Mouse (Mus musculus): ENCODE measurements around the gene Tmem45a. TPM values are rescaled to one million over a fixed set of nuclear protein-coding genes. Genes with fewer than 3 reads are reported as not detected.

The Tmem45a gene
- polyA plus RNA-seq, 1 experiment from 2014 or later, result 22.5 TPM

GRCm38 (mm10) chr16:56800946-56801345, 85.0 kb downstream of the Tmem45a start:
- Histone ChIP-seq H3K4me1 (ENCODE audit: control insufficient read depth, insufficient read depth, low read length) (no peaks in the 10 kb centered on the region), H3K4me2 (replicated peaks; ENCODE audit: low read depth, low read length) (no peak overlapping the region), H3K27me3 (ENCODE audit: control insufficient read depth, insufficient read depth, low read length) (no peaks in the 10 kb centered on the region), H3K27ac (ENCODE audit: low read depth, low read length) (no peak overlapping the region), H3K9ac (ENCODE audit: low read depth, low read length) (no peak overlapping the region), H3K9me3 (ENCODE audit: control insufficient read depth, low read length) (no peaks in the 10 kb centered on the region), H3K36me3 (ENCODE audit: control insufficient read depth, insufficient read depth, low read length) (no peaks in the 10 kb centered on the region), H3K4me3 (ENCODE audit: low read length) (no peak overlapping the region)
- no peak for ATAC-seq (ENCODE audit: low FRiP score, low TSS enrichment)
- 82% methylated on average over 7 of the region's 7 CpGs for WGBS

- Histone ChIP-seq H3K4me1 (ENCODE audit: control insufficient read depth, insufficient read depth, low read length) (no peaks in the 10 kb centered on the region), H3K27me3 (ENCODE audit: control insufficient read depth, insufficient read depth, low read length) (no peaks in the 10 kb centered on the region), H3K4me2 (replicated peaks; ENCODE audit: low read depth, low read length) (no peak overlapping the region), H3K9me3 (ENCODE audit: control insufficient read depth, low read length) (no peaks in the 10 kb centered on the region), H3K27ac (ENCODE audit: low read depth, low read length) (no peak overlapping the region), H3K36me3 (ENCODE audit: control insufficient read depth, insufficient read depth, low read length) (no peaks in the 10 kb centered on the region), H3K9ac (ENCODE audit: low read depth, low read length) (no peak overlapping the region), H3K4me3 (ENCODE audit: low read length) (no peak overlapping the region)
- ATAC-seq (ENCODE audit: low FRiP score, low TSS enrichment), result no peak
- 39% methylated on average over 2 of the region's 2 CpGs for WGBS
Observed at GRCm38 (mm10) chr16:56800469-56800868, 85.5 kb downstream of the Tmem45a start.

DNA sequence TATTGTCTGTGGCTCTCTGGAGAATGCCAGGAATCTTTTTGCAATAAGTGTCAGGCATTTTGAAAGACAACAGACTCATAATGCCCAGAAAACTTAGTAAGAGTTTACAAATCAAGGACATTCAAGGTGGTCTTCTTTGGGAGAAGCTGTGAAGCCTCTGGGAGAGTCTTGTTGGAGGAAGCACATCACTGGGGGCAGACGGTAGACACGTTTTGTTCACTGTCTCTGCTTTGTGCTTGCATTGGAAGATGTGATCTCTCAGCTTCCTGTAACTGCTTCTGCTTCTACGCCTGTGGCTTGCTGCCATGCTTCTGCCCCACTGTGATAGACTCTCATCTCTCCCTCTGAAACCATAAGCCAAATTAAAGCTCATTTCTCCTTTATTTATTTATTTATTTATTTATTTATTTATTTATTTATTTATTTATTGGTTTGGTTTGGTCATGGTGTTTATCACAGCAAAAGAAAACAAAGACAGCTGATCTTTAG, 86.4 kb downstream of the Tmem45a start:
- no peaks in the 10 kb centered on the region for H3K27me3 ChIP-seq (ENCODE audit: control insufficient read depth, insufficient read depth, low read length)
- no peaks in the 10 kb centered on the region for H3K9me3 ChIP-seq (ENCODE audit: control insufficient read depth, low read length)
- H3K9ac ChIP-seq (ENCODE audit: low read depth, low read length), result no peak overlapping the region
- ATAC-seq (ENCODE audit: low FRiP score, low TSS enrichment), result no peak
- WGBS, result 84% methylated on average over 3 of the region's 3 CpGs
- no peak overlapping the region for H3K4me2 ChIP-seq (replicated peaks; ENCODE audit: low read depth, low read length)
- no peaks in the 10 kb centered on the region for H3K4me1 ChIP-seq (ENCODE audit: control insufficient read depth, insufficient read depth, low read length)
- no peak overlapping the region for H3K27ac ChIP-seq (ENCODE audit: low read depth, low read length)
- no peak overlapping the region for H3K4me3 ChIP-seq (ENCODE audit: low read length)
- H3K36me3 ChIP-seq (ENCODE audit: control insufficient read depth, insufficient read depth, low read length), result no peaks in the 10 kb centered on the region

DNA sequence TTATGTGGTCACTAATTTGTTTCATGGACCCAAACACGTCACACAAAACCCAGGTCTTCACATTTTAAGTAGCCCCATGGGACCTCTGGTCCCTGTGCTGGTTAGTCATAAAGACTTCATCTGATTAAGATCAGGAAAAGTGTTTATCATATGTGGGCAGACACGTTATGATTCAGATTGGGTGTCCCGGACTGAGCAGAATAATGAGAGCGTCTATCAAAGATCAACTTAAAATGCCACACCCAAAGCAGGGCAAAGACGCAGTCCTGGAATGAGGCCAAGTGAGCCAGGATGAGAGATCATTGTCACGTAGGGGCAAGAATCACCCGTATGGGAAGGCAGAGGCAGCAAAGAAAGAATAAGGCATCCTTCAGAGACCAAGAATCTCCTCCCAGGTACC, 87.1 kb downstream of the Tmem45a start:
- Histone ChIP-seq H3K9me3 (ENCODE audit: control insufficient read depth, low read length) (no peaks in the 10 kb centered on the region), H3K4me3 (ENCODE audit: low read length) (no peak overlapping the region), H3K27ac (ENCODE audit: low read depth, low read length) (no peak overlapping the region), H3K36me3 (ENCODE audit: control insufficient read depth, insufficient read depth, low read length) (no peaks in the 10 kb centered on the region), H3K27me3 (ENCODE audit: control insufficient read depth, insufficient read depth, low read length) (no peaks in the 10 kb centered on the region), H3K4me2 (replicated peaks; ENCODE audit: low read depth, low read length) (no peak overlapping the region), H3K9ac (ENCODE audit: low read depth, low read length) (no peak overlapping the region), H3K4me1 (ENCODE audit: control insufficient read depth, insufficient read depth, low read length) (no peaks in the 10 kb centered on the region)
- ATAC-seq (ENCODE audit: low FRiP score, low TSS enrichment), result no peak
- WGBS, result 80% methylated on average over 7 of the region's 7 CpGs

GRCm38 (mm10) chr16:56795481-56796139, 90.4 kb downstream of the Tmem45a start, which contains the start of gene Adgrg7:
Adgrg7 (minus strand) TSS chr16:56795855.
- no peaks in the 10 kb centered on the region for H3K9me3 ChIP-seq (ENCODE audit: control insufficient read depth, low read length)
- no peaks in the 10 kb centered on the region for H3K4me1 ChIP-seq (ENCODE audit: control insufficient read depth, insufficient read depth, low read length)
- H3K27me3 ChIP-seq (ENCODE audit: control insufficient read depth, insufficient read depth, low read length), result no peaks in the 10 kb centered on the region
- WGBS, result 67% methylated on average over 8 of the region's 8 CpGs
- no peak within 1 kb of the TSS for H3K27ac ChIP-seq (ENCODE audit: low read depth, low read length)
- H3K4me2 ChIP-seq (replicated peaks; ENCODE audit: low read depth, low read length), result no peak within 1 kb of the TSS
- no peak for ATAC-seq (ENCODE audit: low FRiP score, low TSS enrichment)
- H3K4me3 ChIP-seq (ENCODE audit: low read length), result no peak within 1 kb of the TSS
- no peak within 1 kb of the TSS for H3K9ac ChIP-seq (ENCODE audit: low read depth, low read length)
- H3K36me3 ChIP-seq (ENCODE audit: control insufficient read depth, insufficient read depth, low read length), result no peaks in the 10 kb centered on the region

DNA sequence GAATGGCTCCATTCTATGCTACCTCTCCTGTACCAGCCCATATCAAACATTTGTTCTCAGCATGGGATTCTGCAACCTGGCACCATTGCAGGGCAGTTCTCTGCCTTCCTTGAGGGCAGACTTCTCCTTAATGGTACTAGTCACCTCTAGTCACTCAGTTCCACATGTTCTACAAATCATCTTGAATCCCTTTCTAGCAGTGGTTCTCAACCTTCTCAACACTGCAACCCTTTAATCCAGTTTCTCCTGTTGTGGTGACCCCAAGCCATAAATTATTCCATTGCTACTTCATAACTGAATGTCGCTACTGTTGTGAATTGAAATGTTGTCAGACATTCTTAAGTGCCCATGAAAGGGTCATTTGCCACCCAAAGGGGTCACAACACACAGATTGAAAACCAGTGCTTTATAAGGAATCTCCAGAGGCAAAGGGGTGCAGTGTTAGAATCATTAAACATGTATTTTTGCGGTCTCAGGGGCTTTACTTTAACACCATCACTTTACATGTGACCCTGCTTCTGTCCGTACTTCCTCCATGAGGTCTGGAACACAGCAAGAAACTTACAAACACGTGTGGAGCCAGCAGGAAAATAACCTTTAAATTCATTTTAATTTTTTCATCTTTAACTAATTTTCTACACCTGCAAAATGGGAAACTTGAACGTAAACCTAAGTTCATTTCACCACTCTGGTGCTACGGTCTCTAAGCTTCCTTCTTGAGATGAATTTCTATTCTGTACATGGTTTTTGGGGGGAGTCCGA, 91.4 kb downstream of the Tmem45a start:
- H3K4me2 ChIP-seq (replicated peaks; ENCODE audit: low read depth, low read length), result no peak overlapping the region
- 88% methylated on average over 7 of the region's 7 CpGs for WGBS
- no peak overlapping the region for H3K27ac ChIP-seq (ENCODE audit: low read depth, low read length)
- no peak overlapping the region for H3K4me3 ChIP-seq (ENCODE audit: low read length)
- no peaks in the 10 kb centered on the region for H3K4me1 ChIP-seq (ENCODE audit: control insufficient read depth, insufficient read depth, low read length)
- H3K27me3 ChIP-seq (ENCODE audit: control insufficient read depth, insufficient read depth, low read length), result no peaks in the 10 kb centered on the region
- H3K9me3 ChIP-seq (ENCODE audit: control insufficient read depth, low read length), result no peaks in the 10 kb centered on the region
- no peaks in the 10 kb centered on the region for H3K36me3 ChIP-seq (ENCODE audit: control insufficient read depth, insufficient read depth, low read length)
- H3K9ac ChIP-seq (ENCODE audit: low read depth, low read length), result no peak overlapping the region
- no peak for ATAC-seq (ENCODE audit: low FRiP score, low TSS enrichment)

DNA sequence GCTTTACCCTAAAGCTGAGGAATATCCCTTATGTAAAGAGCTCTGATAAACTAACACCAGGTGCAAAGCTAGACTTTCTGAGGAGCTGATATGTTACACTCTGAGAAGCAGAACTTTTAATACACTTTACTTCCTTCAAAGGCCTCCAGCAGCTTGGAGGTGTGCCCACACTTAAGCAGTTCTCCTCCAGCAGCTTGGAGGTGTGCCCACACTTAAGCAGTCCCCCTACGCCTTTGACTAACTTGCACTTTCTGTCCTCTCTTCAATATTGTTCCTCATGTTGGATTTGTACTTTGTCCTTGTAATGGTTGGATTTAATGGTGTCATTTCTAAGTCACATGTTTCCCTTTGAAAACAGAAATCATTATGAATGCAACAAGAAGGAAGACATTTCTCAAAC, 92.2 kb downstream of the Tmem45a start:
- Histone ChIP-seq H3K9me3 (ENCODE audit: control insufficient read depth, low read length) (no peaks in the 10 kb centered on the region), H3K4me2 (replicated peaks; ENCODE audit: low read depth, low read length) (no peak overlapping the region), H3K4me1 (ENCODE audit: control insufficient read depth, insufficient read depth, low read length) (no peaks in the 10 kb centered on the region), H3K27ac (ENCODE audit: low read depth, low read length) (no peak overlapping the region), H3K36me3 (ENCODE audit: control insufficient read depth, insufficient read depth, low read length) (no peaks in the 10 kb centered on the region), H3K9ac (ENCODE audit: low read depth, low read length) (no peak overlapping the region), H3K27me3 (ENCODE audit: control insufficient read depth, insufficient read depth, low read length) (no peaks in the 10 kb centered on the region), H3K4me3 (ENCODE audit: low read length) (no peak overlapping the region)
- ATAC-seq (ENCODE audit: low FRiP score, low TSS enrichment), result no peak
- 100% methylated on average over 1 of the region's 1 CpGs for WGBS

- no peak for ATAC-seq (ENCODE audit: low FRiP score, low TSS enrichment)
- Histone ChIP-seq H3K27ac (ENCODE audit: low read depth, low read length) (no peak overlapping the region), H3K27me3 (ENCODE audit: control insufficient read depth, insufficient read depth, low read length) (no peaks in the 10 kb centered on the region), H3K9me3 (ENCODE audit: control insufficient read depth, low read length) (no peaks in the 10 kb centered on the region), H3K36me3 (ENCODE audit: control insufficient read depth, insufficient read depth, low read length) (no peaks in the 10 kb centered on the region), H3K4me2 (replicated peaks; ENCODE audit: low read depth, low read length) (no peak overlapping the region), H3K4me1 (ENCODE audit: control insufficient read depth, insufficient read depth, low read length) (no peaks in the 10 kb centered on the region), H3K4me3 (ENCODE audit: low read length) (no peak overlapping the region), H3K9ac (ENCODE audit: low read depth, low read length) (no peak overlapping the region)
- 88% methylated on average over 2 of the region's 2 CpGs for WGBS
Observed at GRCm38 (mm10) chr16:56785943-56786342, 100.0 kb downstream of the Tmem45a start.
